Mouse (Mus musculus): ENCODE data around the gene Capn9. TPM values are rescaled to one million over a fixed set of nuclear protein-coding genes. Genes with fewer than 3 reads are reported as not detected.

Gene Capn9
- polyA plus RNA-seq, 1 experiment from 2014 or later: 0.14 TPM

DNA sequence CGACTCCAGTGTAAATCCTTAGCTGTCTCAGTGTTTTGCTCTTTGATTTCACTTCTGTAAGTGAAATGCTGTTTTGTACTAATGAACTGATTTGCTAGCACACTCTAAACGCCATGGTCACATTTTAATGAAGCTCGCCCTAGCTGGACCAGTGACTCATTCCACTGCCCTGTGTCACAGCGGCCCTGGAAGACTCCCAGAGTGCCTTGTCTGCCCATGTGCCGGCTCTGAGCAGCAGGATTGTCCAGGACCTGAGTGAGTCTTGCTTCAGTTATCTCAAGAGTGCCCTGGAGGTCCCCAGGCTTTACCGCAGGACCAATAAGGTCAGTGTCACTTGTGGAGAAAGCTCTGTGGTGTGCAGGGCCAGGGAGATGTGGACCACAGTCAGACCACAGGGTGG lies 29.5 kb upstream of the Capn9 start:
- no peak overlapping the region for H3K27ac ChIP-seq (ENCODE audit: low read length)
- no peaks in the 10 kb centered on the region for H3K9me3 ChIP-seq (ENCODE audit: control insufficient read depth, low read length)
- WGBS: 92% methylated on average over 6 of the region's 6 CpGs

GRCm38 (mm10) chr8:124546815-124547214 lies 29.1 kb upstream of the Capn9 start:
- Histone ChIP-seq H3K4me3 (replicated peaks; ENCODE audit: low read length) (no peak overlapping the region), H3K4me1 (replicated peaks; ENCODE audit: control insufficient read depth, insufficient read depth, low read length) (no peaks in the 10 kb centered on the region), H3K27ac (ENCODE audit: low read length) (no peak overlapping the region), H3K27me3 (replicated peaks; ENCODE audit: control insufficient read depth, insufficient read depth, low read length) (no peaks in the 10 kb centered on the region), H3K9ac (replicated peaks; ENCODE audit: low read depth, low read length) (no peak overlapping the region), H3K9me3 (ENCODE audit: control insufficient read depth, low read length) (no peaks in the 10 kb centered on the region), H3K4me2 (ENCODE audit: low read length) (no peak overlapping the region), H3K36me3 (ENCODE audit: control insufficient read depth, insufficient read depth) (peaks cover 60% of the 10 kb centered on the region)
- ATAC-seq: no peak
- WGBS: 94% methylated on average over 7 of the region's 7 CpGs

More for the DNA sequence above, 29.5 kb upstream of the Capn9 start:
- H3K4me3 ChIP-seq (replicated peaks; ENCODE audit: low read length): no peak overlapping the region
- H3K36me3 ChIP-seq (ENCODE audit: control insufficient read depth, insufficient read depth): peaks cover 62% of the 10 kb centered on the region
- ATAC-seq: no peak
- no peak overlapping the region for H3K9ac ChIP-seq (replicated peaks; ENCODE audit: low read depth, low read length)
- no peak overlapping the region for H3K4me2 ChIP-seq (ENCODE audit: low read length)
- H3K4me1 ChIP-seq (replicated peaks; ENCODE audit: control insufficient read depth, insufficient read depth, low read length): no peaks in the 10 kb centered on the region
- H3K27me3 ChIP-seq (replicated peaks; ENCODE audit: control insufficient read depth, insufficient read depth, low read length): no peaks in the 10 kb centered on the region

GRCm38 (mm10) chr8:124547269-124547668 lies 28.6 kb upstream of the Capn9 start:
- 85% methylated on average over 11 of the region's 11 CpGs for WGBS
- ATAC-seq: no peak

GRCm38 (mm10) chr8:124548187-124548586 lies 27.7 kb upstream of the Capn9 start:
- Histone ChIP-seq H3K4me2 (ENCODE audit: low read length) (no peak overlapping the region), H3K4me3 (replicated peaks; ENCODE audit: low read length) (no peak overlapping the region), H3K9ac (replicated peaks; ENCODE audit: low read depth, low read length) (no peak overlapping the region), H3K36me3 (ENCODE audit: control insufficient read depth, insufficient read depth) (peaks cover 53% of the 10 kb centered on the region), H3K4me1 (replicated peaks; ENCODE audit: control insufficient read depth, insufficient read depth, low read length) (no peaks in the 10 kb centered on the region), H3K9me3 (ENCODE audit: control insufficient read depth, low read length) (no peaks in the 10 kb centered on the region), H3K27me3 (replicated peaks; ENCODE audit: control insufficient read depth, insufficient read depth, low read length) (no peaks in the 10 kb centered on the region), H3K27ac (ENCODE audit: low read length) (no peak overlapping the region)
- no peak for ATAC-seq
- WGBS: 85% methylated on average over 1 of the region's 1 CpGs

More at GRCm38 (mm10) chr8:124547269-124547668, 28.6 kb upstream of the Capn9 start:
- Histone ChIP-seq H3K27me3 (replicated peaks; ENCODE audit: control insufficient read depth, insufficient read depth, low read length) (no peaks in the 10 kb centered on the region), H3K9me3 (ENCODE audit: control insufficient read depth, low read length) (no peaks in the 10 kb centered on the region), H3K4me3 (replicated peaks; ENCODE audit: low read length) (no peak overlapping the region), H3K9ac (replicated peaks; ENCODE audit: low read depth, low read length) (no peak overlapping the region), H3K27ac (ENCODE audit: low read length) (no peak overlapping the region), H3K36me3 (ENCODE audit: control insufficient read depth, insufficient read depth) (peaks cover 60% of the 10 kb centered on the region), H3K4me2 (ENCODE audit: low read length) (no peak overlapping the region), H3K4me1 (replicated peaks; ENCODE audit: control insufficient read depth, insufficient read depth, low read length) (no peaks in the 10 kb centered on the region)

DNA sequence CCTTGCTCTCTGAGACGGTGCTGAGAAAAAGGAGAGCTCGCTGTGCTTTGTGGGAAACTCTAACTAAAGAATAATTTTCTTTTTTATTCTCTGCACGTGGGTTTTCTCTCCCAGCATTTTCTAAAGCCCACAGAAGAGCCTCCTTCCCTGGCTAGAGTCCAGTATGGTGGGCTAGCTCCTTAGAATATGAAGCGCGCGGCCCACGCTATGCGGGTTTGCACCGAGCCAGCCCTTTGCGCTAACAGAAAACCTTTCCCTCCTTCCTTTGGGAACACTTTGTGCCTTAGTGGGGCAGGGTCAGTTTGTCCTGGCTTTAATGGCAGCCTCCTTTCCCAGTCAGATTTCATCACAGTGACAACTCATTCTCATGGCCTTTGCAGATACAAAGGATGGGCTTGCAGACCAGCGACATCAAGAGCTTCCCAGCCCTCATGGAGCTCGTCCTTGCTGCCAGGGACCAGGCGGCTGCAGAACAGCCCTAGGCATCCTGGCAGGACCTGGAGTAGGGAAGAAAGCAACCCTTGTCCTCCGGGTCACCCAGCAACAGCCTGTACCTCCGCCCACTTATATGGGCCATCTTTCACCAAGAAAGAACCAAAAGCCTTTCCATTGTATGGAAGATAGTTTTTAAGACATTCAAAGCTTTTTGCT lies 24.8 kb upstream of the Capn9 start:
- ATAC-seq: no peak
- no peak overlapping the region for H3K4me2 ChIP-seq (ENCODE audit: low read length)
- 88% methylated on average over 15 of the region's 15 CpGs for WGBS
- no peak overlapping the region for H3K4me3 ChIP-seq (replicated peaks; ENCODE audit: low read length)
- H3K36me3 ChIP-seq (ENCODE audit: control insufficient read depth, insufficient read depth): peaks cover 37% of the 10 kb centered on the region
- H3K9me3 ChIP-seq (ENCODE audit: control insufficient read depth, low read length): no peaks in the 10 kb centered on the region
- H3K4me1 ChIP-seq (replicated peaks; ENCODE audit: control insufficient read depth, insufficient read depth, low read length): no peaks in the 10 kb centered on the region
- no peak overlapping the region for H3K27ac ChIP-seq (ENCODE audit: low read length)
- H3K27me3 ChIP-seq (replicated peaks; ENCODE audit: control insufficient read depth, insufficient read depth, low read length): no peaks in the 10 kb centered on the region
- no peak overlapping the region for H3K9ac ChIP-seq (replicated peaks; ENCODE audit: low read depth, low read length)

GRCm38 (mm10) chr8:124555113-124555750 lies 20.7 kb upstream of the Capn9 start:
- H3K4me3 ChIP-seq (replicated peaks; ENCODE audit: low read length): no peak overlapping the region
- H3K4me1 ChIP-seq (replicated peaks; ENCODE audit: control insufficient read depth, insufficient read depth, low read length): no peaks in the 10 kb centered on the region
- H3K9ac ChIP-seq (replicated peaks; ENCODE audit: low read depth, low read length): no peak overlapping the region
- H3K27me3 ChIP-seq (replicated peaks; ENCODE audit: control insufficient read depth, insufficient read depth, low read length): no peaks in the 10 kb centered on the region
- H3K27ac ChIP-seq (ENCODE audit: low read length): no peak overlapping the region
- ATAC-seq: no peak
- 90% methylated on average over 6 of the region's 7 CpGs for WGBS
- H3K4me2 ChIP-seq (ENCODE audit: low read length): no peak overlapping the region
- H3K36me3 ChIP-seq (ENCODE audit: control insufficient read depth, insufficient read depth): peaks cover 8% of the 10 kb centered on the region
- H3K9me3 ChIP-seq (ENCODE audit: control insufficient read depth, low read length): no peaks in the 10 kb centered on the region

GRCm38 (mm10) chr8:124556164-124556563 lies 19.7 kb upstream of the Capn9 start:
- H3K4me1 ChIP-seq (replicated peaks; ENCODE audit: control insufficient read depth, insufficient read depth, low read length): no peaks in the 10 kb centered on the region
- H3K27ac ChIP-seq (ENCODE audit: low read length): no peak overlapping the region

DNA sequence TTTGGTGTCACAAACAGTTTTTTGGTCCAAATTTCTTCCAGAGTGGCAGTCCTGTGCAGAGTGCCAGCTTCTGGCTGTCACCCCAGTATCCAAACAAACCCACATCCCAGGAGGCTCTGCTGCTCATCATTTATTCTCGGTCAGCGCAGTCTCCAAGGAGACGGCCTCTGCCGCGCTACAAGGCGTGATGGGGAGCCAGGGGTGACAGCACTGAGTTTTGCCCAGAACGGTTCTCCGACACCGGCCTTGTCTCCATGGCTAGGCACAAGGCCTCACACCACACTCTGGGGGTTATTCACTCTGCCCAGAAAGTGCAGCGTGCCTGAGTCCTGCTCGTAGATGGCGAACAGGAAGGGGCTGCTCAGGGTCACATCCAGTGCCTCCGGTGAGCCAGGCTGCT lies 19.3 kb upstream of the Capn9 start:
- H3K9me3 ChIP-seq (ENCODE audit: control insufficient read depth, low read length): no peaks in the 10 kb centered on the region
- H3K4me1 ChIP-seq (replicated peaks; ENCODE audit: control insufficient read depth, insufficient read depth, low read length): no peaks in the 10 kb centered on the region
- H3K27ac ChIP-seq (ENCODE audit: low read length): no peak overlapping the region
- WGBS: 66% methylated on average over 13 of the region's 13 CpGs
- no peak overlapping the region for H3K4me3 ChIP-seq (replicated peaks; ENCODE audit: low read length)
- H3K9ac ChIP-seq (replicated peaks; ENCODE audit: low read depth, low read length): no peak overlapping the region
- no peak overlapping the region for H3K4me2 ChIP-seq (ENCODE audit: low read length)
- H3K27me3 ChIP-seq (replicated peaks; ENCODE audit: control insufficient read depth, insufficient read depth, low read length): no peaks in the 10 kb centered on the region
- H3K36me3 ChIP-seq (ENCODE audit: control insufficient read depth, insufficient read depth): peaks cover 4% of the 10 kb centered on the region; the same call in 1 of the 2 replicates
- ATAC-seq: 0 out of 2 replicates have a peak, but pooled peaks have one; percentile 18

More at GRCm38 (mm10) chr8:124556164-124556563, 19.7 kb upstream of the Capn9 start:
- WGBS: 85% methylated on average over 7 of the region's 7 CpGs
- H3K4me3 ChIP-seq (replicated peaks; ENCODE audit: low read length): no peak overlapping the region
- no peak for ATAC-seq
- H3K9me3 ChIP-seq (ENCODE audit: control insufficient read depth, low read length): no peaks in the 10 kb centered on the region
- H3K9ac ChIP-seq (replicated peaks; ENCODE audit: low read depth, low read length): no peak overlapping the region
- no peaks in the 10 kb centered on the region for H3K27me3 ChIP-seq (replicated peaks; ENCODE audit: control insufficient read depth, insufficient read depth, low read length)
- peaks cover 8% of the 10 kb centered on the region; the same call in 1 of the 2 replicates for H3K36me3 ChIP-seq (ENCODE audit: control insufficient read depth, insufficient read depth)
- H3K4me2 ChIP-seq (ENCODE audit: low read length): no peak overlapping the region

DNA sequence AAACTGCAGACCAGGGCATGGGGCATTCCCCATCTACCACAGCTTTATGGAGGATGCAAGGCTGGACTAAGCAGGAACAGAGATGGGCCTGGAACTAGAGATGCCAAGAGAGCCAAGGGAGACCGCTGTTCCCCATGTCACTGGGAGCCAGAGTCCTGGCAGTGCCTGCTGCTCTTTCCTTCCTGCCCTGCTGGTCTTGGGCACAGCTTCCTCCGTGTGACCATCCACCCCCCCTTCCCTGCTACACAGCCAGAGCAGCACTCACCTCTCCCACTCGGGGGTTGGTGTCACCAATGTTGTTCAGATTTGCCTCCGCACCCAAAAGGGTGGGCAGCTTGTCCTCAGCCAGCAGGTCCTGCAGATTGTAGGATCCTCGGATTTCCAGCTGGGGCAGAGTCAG lies 18.4 kb upstream of the Capn9 start:
- no peak for ATAC-seq
- 76% methylated on average over 5 of the region's 5 CpGs for WGBS
- Histone ChIP-seq H3K27ac (ENCODE audit: low read length) (no peak overlapping the region), H3K9me3 (ENCODE audit: control insufficient read depth, low read length) (no peaks in the 10 kb centered on the region), H3K27me3 (replicated peaks; ENCODE audit: control insufficient read depth, insufficient read depth, low read length) (no peaks in the 10 kb centered on the region), H3K4me1 (replicated peaks; ENCODE audit: control insufficient read depth, insufficient read depth, low read length) (no peaks in the 10 kb centered on the region), H3K4me3 (replicated peaks; ENCODE audit: low read length) (no peak overlapping the region), H3K36me3 (ENCODE audit: control insufficient read depth, insufficient read depth) (no peaks in the 10 kb centered on the region; the same call in 1 of the 2 replicates), H3K9ac (replicated peaks; ENCODE audit: low read depth, low read length) (no peak overlapping the region), H3K4me2 (ENCODE audit: low read length) (no peak overlapping the region)

Measured in forebrain, embryonic 16.5 days (tissue).